Mouse (Mus musculus): Measurements from ENCODE around the gene Rps6kl1. TPM values are rescaled to one million over a fixed set of nuclear protein-coding genes. Genes with fewer than 3 reads are reported as not detected.
"Not testable (repeated sequence)": the region's sequence is repeated elsewhere in the genome, so short reads cannot be mapped to it uniquely, and the experiment has no call there.

The Rps6kl1 gene
- polyA plus RNA-seq, 1 experiment from 2014 or later = 3.4 TPM

GRCm38 (mm10) chr12:85175926-85176845 is 25.1 kb upstream of the Rps6kl1 start:
- DNase-seq (ENCODE audit: low spot score) = no peak

DNA sequence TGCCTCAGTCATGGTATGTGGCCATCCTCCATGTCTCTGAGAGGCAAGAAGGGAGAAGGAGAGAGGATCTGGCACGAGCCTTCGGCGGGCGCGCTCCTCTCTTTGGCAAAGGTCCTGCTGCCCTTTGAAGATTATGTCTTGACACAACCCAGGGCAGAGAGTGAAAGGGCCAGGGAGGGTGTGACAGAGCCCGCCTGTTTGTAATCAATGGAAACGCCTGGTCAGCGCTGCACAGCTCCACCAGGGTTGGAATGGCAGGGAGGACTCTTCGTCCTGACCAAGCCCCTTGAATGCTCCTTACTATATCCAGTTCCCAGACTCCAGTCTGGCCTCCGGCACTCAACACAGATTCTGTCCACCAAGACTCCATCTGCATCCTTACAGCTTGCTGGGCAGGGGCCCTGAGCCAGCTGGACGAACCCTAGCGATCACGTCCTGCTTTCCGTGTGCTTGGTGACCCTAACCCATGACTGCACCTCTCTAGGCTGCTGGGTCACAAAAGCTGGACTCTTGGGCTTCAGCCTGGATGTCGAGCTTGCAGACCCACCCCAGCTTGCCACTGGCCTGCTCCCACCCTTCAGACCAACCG is 24.1 kb upstream of the Rps6kl1 start:
- DNase-seq (ENCODE audit: low spot score) = no peak

- DNase-seq (ENCODE audit: low spot score) = no peak
These were observed 23.0 kb upstream of the Rps6kl1 start for GRCm38 (mm10) chr12:85174016-85174415.

DNA sequence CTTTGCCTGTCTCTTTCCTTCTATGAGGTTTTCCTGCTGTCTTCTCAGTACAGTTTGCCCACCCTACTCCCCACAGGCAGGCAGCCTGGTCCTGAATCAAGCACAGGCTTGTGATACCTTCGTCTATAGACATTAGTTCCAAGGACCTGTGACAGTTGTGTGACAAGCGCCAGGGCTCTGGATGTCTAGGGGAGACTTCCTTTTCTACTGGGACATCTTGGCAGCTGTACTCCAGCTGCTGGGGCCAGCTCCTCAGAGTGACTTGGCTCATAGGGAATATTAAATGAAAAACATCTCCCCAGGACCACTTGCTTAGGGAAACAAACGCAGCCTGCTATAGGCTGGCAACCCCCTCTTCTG is 19.9 kb upstream of the Rps6kl1 start:
- no peak for DNase-seq (ENCODE audit: low spot score)

DNA sequence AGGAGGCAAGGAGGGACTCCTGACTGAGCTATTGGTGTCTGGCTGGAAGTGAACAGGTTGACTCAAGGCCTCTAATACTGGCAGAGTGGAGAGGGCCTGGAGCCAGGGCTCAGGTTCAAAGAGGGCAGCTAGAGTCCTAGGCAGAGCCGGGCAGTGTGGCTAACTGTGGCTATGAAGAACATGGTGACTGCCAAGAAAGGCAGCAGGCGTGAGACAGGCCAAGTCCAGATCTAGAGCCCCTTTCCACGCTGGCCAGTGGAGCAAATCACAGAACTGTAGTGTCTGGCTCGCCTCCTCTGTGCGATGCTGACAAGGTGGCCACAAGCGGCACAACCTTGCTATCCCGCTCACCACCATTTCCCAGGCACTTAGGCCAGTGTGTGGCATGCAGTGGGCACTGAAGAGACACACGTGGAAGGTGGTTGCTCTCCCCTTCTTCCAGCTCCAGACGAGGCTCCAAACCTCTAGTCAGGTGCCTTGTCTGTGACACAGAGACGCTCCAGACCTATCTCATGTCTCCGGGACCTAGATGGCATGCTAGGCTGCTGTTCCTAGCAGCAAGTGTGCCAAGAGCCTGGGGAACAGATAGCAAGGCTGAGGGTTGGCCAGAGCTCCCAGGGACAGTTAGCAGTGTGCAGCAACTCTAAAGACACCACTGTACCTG is 19.4 kb upstream of the Rps6kl1 start:
- DNase-seq (ENCODE audit: low spot score) = no peak

GRCm38 (mm10) chr12:85169877-85170276 is 18.8 kb upstream of the Rps6kl1 start:
- no peak for DNase-seq (ENCODE audit: low spot score)

DNA sequence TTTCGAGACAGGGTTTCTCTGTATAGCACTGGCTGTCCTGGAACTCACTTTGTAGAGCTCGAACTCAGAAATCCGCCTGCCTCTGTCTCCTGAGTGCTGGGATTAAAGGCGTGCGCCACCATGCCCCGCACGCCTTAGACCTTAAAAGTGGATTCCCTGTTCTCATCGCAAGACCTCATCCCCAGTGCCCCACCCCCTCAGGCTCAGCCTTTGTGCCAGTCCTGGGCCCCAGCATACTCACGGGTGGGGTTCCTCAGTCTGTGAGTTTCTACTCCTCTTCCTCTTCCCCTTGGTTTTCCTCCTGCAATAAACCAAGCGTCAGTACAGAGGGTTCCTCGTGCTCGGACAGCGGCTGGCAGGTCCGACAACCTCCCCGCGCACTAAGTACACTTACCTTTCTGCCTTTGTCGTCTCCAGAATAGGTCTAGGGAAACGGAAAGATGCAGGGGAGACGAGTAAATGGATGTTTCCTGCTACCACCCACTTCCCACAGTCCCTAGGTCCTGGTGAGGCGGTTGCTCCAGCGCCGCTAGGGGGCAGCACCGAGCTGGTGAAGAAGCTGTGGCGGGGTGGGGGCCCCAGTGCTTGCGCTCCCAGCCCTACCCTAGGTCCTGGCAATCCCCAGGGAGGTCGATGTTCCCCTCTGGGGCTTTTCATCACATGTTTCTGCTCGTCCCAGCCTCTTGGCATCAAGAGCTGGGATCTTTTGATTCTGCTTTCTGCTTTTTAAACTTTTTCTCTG is 18.2 kb upstream of the Rps6kl1 start:
- DNase-seq (ENCODE audit: low spot score) = peak; percentile 90

DNA sequence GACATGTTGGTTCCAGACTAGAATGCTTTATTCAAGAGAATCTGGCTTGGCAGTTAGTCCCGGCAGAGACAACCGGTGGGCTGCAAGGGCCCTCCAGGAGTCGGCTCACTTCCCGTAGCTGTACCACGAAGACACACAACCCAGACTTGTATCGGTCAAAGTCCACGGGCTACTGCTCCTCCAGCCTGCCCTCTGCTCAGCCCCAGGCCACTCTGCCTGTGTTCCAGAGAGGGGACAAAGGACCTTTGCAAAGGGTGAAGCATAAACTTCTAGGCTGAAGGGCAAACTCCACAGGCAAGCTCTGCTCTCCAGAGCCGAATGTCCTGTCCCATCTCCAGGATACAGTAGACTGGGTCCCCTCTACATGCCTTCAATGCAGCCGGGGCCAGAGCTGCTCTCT is 15.6 kb upstream of the Rps6kl1 start:
- no peak for DNase-seq (ENCODE audit: low spot score)

DNA sequence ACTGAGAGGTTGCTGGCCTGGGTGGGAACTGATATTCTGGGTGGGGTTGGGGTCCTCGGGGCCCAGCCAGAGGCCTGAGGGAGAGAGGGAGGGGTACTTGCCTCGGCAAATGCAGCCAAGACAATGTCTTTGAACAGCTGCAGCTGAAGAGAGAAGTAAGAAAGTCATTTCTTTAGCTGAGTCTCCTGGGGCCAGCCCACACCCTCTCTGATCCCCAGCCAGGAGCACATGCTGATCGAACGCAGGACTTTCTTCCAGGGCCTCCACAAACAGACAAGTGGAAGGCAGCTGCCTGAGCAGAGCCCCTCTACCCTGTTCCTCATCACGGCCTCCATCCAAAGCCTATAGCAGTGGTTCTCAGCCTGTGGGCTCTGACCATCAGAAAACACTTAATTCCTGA is 13.9 kb upstream of the Rps6kl1 start:
- DNase-seq (ENCODE audit: low spot score) = no peak

DNA sequence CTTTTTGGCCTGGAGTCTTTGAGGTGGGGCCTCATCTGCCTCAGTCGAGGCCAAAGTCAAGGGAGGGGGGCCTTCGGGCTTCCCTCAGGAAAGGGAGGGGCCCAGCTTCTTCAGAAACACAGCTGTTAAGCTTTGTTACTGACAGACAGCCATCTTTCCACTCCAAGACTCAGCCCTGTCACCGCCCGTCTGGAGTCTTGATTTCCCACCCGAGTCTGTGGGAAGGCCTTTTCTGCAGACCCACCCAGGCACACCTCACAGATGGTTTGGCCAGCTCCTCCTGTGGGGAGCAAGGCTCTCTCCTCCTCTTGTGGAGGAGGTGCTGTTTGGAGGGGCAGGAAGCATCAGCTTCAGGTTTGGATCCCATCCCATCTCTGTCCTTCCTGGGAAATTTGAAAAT is 8.5 kb upstream of the Rps6kl1 start:
- DNase-seq (ENCODE audit: low spot score) = no peak

DNA sequence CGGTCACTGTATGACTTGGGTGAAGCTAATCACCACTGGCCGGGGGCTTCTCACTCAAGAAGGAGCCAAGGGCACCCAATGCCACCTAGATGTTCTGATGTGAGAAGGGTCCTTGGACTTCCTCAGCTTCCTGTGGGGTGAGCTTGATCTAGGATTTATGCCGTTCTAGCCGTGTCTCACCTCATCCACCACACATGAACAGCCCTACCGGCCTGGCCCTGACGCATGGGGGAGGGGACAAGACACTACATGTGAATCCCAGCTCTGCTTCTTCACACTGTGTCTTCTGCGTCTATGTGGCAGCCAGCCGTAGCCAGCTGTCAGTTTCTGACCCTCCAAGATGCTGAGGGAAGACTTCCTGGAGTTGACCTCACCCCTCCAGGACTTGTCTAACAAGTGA is 7.7 kb upstream of the Rps6kl1 start:
- no peak for DNase-seq (ENCODE audit: low spot score)

DNA sequence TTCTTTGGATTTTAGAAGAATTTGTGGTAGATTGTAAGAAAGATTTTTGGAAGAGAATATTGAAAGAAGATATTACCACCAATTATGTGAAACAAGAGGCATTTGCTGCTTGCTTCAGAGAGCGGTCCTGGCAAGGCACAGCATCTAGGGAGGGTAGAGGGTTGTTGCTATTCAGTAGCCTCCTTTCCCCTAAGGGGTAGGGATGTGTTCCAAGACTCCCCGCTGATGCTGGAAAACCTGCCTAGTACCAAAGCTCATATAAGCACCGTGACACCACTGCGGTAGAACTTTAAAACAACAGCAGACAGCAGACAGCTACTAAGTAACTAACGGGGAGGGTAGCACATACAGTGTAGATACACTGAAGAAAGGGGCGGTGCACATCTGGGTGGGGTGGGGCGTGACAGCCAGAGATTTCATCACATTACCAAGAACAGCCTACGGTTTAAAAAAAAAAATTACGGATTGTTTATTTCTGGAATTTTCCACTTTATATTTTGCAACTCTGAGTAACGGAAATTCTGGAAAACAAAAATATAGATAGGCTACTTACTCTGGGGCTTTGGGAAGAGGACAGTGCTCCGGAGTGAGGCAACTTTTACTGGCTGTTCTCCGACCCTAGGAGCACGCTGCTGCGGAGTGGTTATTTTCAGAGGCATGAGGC is 6.9 kb upstream of the Rps6kl1 start:
- DNase-seq (ENCODE audit: low spot score) = no peak

DNA sequence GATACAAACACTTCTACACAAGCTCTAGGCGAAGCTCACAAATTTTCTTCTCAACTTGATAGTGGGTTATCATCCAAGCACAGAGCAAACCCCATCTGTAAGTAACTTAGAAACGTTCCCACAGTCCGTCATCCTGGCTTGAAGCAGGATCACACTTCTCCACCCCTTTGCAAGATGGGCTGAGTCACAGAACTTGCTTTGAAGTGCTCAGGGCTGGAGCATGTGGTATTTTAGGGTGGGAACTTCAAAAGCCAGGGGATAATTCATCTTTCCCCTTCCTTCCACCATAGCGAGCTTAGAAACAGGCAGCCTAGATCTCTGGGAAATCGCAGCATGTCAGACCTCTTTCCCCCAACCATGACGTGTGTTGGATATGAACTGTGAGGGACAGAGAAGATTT is 5.3 kb upstream of the Rps6kl1 start:
- no peak for DNase-seq (ENCODE audit: low spot score)

DNA sequence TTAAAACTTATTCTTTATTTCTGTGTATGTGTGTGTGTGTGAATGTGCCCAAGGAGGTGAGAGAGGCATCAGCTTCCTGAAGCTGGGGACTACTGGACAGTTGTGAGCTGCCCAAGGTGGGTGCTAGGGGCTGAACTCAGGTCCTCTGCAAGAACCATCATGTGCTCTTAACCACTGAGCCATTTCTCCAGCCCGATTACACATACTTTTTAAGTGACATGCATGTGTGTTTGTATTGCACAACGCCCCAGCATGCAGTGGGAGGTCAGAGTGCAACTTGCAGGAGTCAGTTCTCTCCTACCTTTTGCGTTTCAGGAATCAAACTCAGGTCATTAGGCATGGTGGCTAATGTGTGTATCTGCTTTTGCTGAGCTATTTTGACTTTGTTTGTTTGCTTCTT is 1.9 kb upstream of the Rps6kl1 start:
- no peak for DNase-seq (ENCODE audit: low spot score)

DNA sequence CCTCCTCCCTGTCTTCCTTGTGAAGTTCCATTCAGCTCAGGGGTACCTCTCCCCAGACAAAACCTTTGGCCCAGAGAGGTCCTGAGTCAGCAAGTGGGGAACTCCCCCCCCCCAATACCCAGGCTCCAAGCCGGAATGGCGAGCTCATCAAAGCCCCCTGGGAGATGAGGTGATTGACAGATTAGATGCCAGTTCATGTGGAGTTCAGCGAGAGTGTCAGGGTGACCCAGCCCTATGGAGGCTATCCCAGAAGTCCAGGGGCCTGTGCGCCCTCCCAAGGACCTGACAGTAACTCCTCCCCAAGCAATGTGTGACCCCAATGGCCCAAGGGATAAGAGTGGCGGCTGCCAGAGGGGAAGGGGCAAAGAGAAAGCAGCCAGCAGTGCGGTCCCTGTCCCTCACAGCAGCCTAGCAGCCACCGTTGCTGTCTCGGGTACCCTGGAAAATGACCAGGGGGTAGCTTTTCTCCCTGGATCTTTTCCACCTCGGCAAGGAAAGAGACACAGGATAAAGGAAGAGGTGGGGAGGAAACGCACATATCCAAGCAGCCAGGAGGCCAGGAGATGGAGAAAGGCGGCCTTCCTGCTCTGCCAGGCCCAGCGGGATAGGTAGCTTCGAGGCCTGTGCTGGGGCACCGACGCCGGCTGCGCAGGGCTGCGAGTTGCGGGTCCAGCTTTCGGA is 603 bp downstream of the Rps6kl1 start:
- DNase-seq (ENCODE audit: low spot score) = no peak

- no peak for DNase-seq (ENCODE audit: low spot score)
These were observed 4.2 kb downstream of the Rps6kl1 start for GRCm38 (mm10) chr12:85146881-85147280.

DNA sequence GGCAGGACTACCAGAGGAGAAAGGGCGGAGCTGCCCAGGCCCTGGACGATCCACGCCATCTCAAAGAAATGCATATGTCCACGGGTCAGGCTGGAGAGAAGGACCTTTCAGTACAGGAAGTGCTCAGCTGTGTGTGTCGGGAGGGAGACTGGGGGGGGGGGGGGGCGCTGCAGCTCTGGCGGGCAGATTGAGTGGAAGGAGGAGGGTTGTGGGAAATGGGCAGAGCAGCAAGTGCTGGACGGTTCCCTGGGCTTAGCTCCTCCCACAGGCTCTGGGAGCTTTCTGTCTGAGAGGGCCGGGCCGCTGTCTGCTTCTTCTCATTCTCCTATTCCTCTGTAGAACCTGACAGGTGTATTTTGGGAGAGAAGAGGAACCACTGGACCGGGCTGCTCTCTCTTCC is 4.7 kb downstream of the Rps6kl1 start:
- no peak for DNase-seq (ENCODE audit: low spot score)

DNA sequence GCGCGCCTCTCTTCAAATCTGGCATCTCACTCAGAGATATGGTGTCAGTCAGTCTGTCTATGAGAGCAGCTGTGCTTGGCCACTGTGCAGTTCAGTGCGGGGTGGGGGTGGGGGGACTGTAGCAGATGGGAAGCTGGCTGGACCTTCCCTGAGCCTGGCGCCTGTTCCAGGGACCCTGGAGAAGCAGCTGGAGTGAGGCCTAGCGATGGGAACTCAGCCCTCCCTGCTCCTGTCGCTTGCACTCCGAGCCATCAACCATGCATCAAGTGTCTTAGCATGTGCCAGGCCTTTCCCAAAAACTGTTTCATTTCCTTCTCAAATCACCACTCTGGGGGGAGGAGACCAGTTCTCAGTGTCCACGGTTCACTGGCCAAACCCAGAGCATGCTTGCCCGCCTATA is 5.4 kb downstream of the Rps6kl1 start:
- no peak for DNase-seq (ENCODE audit: low spot score)

- DNase-seq (ENCODE audit: low spot score) = no peak
These were observed 6.2 kb downstream of the Rps6kl1 start for GRCm38 (mm10) chr12:85144821-85145220.

- DNase-seq (ENCODE audit: low spot score) = not testable (repeated sequence)
These were observed 6.8 kb downstream of the Rps6kl1 start for GRCm38 (mm10) chr12:85144276-85144675.

DNA sequence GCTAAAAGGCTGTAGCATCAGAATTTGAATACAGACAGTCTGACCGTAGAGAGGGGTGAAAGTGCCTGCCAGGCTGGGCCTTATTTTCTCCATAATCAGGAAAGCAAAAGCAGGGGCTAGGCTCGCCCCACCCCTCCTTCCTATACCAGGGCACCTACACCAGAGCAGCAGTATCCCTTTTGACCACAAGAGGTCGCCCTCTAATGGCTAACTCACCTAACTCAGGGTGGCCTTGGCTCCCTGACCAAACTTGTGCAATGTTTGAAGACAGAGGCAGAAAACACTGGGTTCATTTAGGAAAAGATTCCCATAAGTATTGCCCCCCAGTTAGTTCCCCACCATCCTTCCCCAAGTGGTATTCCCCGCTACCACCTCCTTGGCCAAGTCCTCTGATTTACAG is 8.3 kb downstream of the Rps6kl1 start:
- peak; percentile 79 for DNase-seq (ENCODE audit: low spot score)

All from thymus, postnatal 0 days (tissue).